Mouse (Mus musculus) bone marrow, adult 2 months (tissue): ENCODE measurements around the gene Gm9945.

Experiments used
- CTCF ChIP-seq: fragments of 200-500 bp; IDR thresholded peaks from 2 replicates; pipeline ENCODE4 v1.5.1; 2011; ENCODE audit warnings: low read length, control low read depth; ENCODE audit not compliant: control insufficient read depth, insufficient read depth
- POLR2A ChIP-seq: fragments of 200-500 bp; IDR thresholded peaks from 2 replicates; pipeline ENCODE4 v1.6.1; 2011; ENCODE audit warnings: low read depth, mild to moderate bottlenecking, control low read depth, low read length, borderline replicate concordance; ENCODE audit not compliant: control insufficient read depth

- TF ChIP-seq POLR2A = no peak
- TF ChIP-seq CTCF = no peak
Measured at GRCm38 (mm10) chr11:53483159-53483891, 3.4 kb downstream of the Gm9945 start.
